Mouse (Mus musculus) embryonic facial prominence, embryonic 14.5 days (tissue): ENCODE results near the gene Ak6. TPM values are rescaled to one million over a fixed set of nuclear protein-coding genes. Genes with fewer than 3 reads are reported as not detected.

Experiments used
- ATAC-seq: fragments of 200-750 bp; cut with Nextera tagmentation; 2 replicates; pipeline ENCODE4 v1.8.0; 2017; ENCODE audit warnings: low read depth, moderate number of reproducible peaks, moderate TSS enrichment
- DNase-seq: peaks from one replicate; pipeline ENCODE4 v3.0.0-alpha.2; 2015; ENCODE audit warnings: low spot score
- H3K27ac ChIP-seq: fragments of 300-500 bp; sonication (generic); replicated peaks from 2 replicates; pipeline ENCODE4 v1.5.1; 2014; ENCODE audit warnings: low read depth, mild to moderate bottlenecking, low read length, moderate library complexity
- H3K27me3 ChIP-seq: fragments of 300-500 bp; sonication (generic); replicated peaks from 2 replicates; pipeline ENCODE4 v1.6.1; 2014; ENCODE audit warnings: low read length; ENCODE audit not compliant: control insufficient read depth, insufficient read depth
- H3K36me3 ChIP-seq: fragments of 300-500 bp; sonication (generic); 2 replicates; pipeline ENCODE4 v1.6.1; 2014; ENCODE audit warnings: low read length, mixed read lengths; ENCODE audit not compliant: control insufficient read depth, insufficient read depth
- H3K4me1 ChIP-seq: fragments of 300-500 bp; sonication (generic); 2 replicates; pipeline ENCODE4 v1.6.1; 2014; ENCODE audit warnings: antibody characterized with exemption, low read length; ENCODE audit not compliant: control insufficient read depth, insufficient read depth
- H3K4me2 ChIP-seq: fragments of 300-500 bp; sonication (generic); 2 replicates; pipeline ENCODE4 v1.6.1; 2014; ENCODE audit warnings: low read depth, mild to moderate bottlenecking, low read length, moderate library complexity, mixed read lengths
- H3K4me3 ChIP-seq: fragments of 300-500 bp; sonication (generic); 2 replicates; pipeline ENCODE4 v1.5.1; 2014; ENCODE audit warnings: low read depth, mild to moderate bottlenecking, low read length
- H3K9ac ChIP-seq: fragments of 300-500 bp; sonication (generic); 2 replicates; pipeline ENCODE4 v1.6.1; 2014; ENCODE audit warnings: low read depth, mild to moderate bottlenecking, low read length, moderate library complexity, mixed read lengths
- H3K9me3 ChIP-seq: fragments of 300-500 bp; sonication (generic); 2 replicates; pipeline ENCODE4 v1.6.1; 2016; ENCODE audit warnings: low read length; ENCODE audit not compliant: control insufficient read depth
- WGBS: fragments of 180-500 bp; shearing (Covaris S2); extraction: QIAGEN DNeasy Blood & Tissue Kit; methylation state at CpG from one replicate; pipeline ENCODE4 v1.1.7; 2014; 5-methylcytosine and 5-hydroxymethylcytosine counted together
- polyA plus RNA-seq: library from polyadenylated mRNA; unstranded; fragments of >200 nt; fragmentation: Nextera tagmentation; extraction: Ambion mirVana; gene quantifications from 2 replicates; pipeline ENCODE4 v1.2.1, GENCODE M21; 2014

The Ak6 gene
- polyA plus RNA-seq, result 257 and 266 TPM in 2 replicates

- peaks cover 30% of the 10 kb centered on the region for H3K36me3 ChIP-seq
- ATAC-seq, result peak; percentile 99
- no peaks in the 10 kb centered on the region for H3K27me3 ChIP-seq
- peak within 1 kb of the TSS; percentile 91 for H3K4me2 ChIP-seq
- H3K9me3 ChIP-seq, result no peaks in the 10 kb centered on the region
- peak within 1 kb of the TSS; percentile 95 for H3K9ac ChIP-seq
- DNase-seq, result peak; percentile 94
- H3K4me1 ChIP-seq, result peaks cover 7% of the 10 kb centered on the region
- under 1% methylated on average over 36 of the region's 73 CpGs for WGBS
- peak within 1 kb of the TSS; percentile 97 for H3K27ac ChIP-seq
- H3K4me3 ChIP-seq, result peak within 1 kb of the TSS; percentile 97
Observed at GRCm38 (mm10) chr13:100650550-100651438, at the start of gene Ak6, which contains the start of gene Rad17. Gene Ak6 (plus strand): TSS chr13:100650979. Gene Rad17 (minus strand): TSS chr13:100651051.

- Histone ChIP-seq H3K27me3 (no peaks in the 10 kb centered on the region), H3K4me1 (no peaks in the 10 kb centered on the region), H3K4me2 (no peak overlapping the region), H3K36me3 (no peaks in the 10 kb centered on the region), H3K27ac (no peak overlapping the region), H3K9ac (no peak overlapping the region), H3K4me3 (no peak overlapping the region), H3K9me3 (no peaks in the 10 kb centered on the region)
- no peak for ATAC-seq
- WGBS, result 54% methylated on average over 8 of the region's 8 CpGs
- DNase-seq, result no peak
Observed at GRCm38 (mm10) chr13:100601034-100601433, 49.7 kb upstream of the Ak6 start.

GRCm38 (mm10) chr13:100602239-100602902 lies 48.4 kb upstream of the Ak6 start:
- H3K27me3 ChIP-seq, result no peaks in the 10 kb centered on the region
- no peak overlapping the region for H3K4me3 ChIP-seq
- H3K4me1 ChIP-seq, result no peaks in the 10 kb centered on the region
- H3K4me2 ChIP-seq, result no peak overlapping the region
- no peak for DNase-seq
- H3K36me3 ChIP-seq, result no peaks in the 10 kb centered on the region
- no peak for ATAC-seq
- no peak overlapping the region for H3K27ac ChIP-seq
- WGBS, result 70% methylated on average over 5 of the region's 5 CpGs
- H3K9me3 ChIP-seq, result no peaks in the 10 kb centered on the region
- no peak overlapping the region for H3K9ac ChIP-seq

GRCm38 (mm10) chr13:100603031-100603737 lies 47.6 kb upstream of the Ak6 start:
- H3K27me3 ChIP-seq, result no peaks in the 10 kb centered on the region
- WGBS, result 83% methylated on average over 10 of the region's 10 CpGs
- H3K36me3 ChIP-seq, result no peaks in the 10 kb centered on the region
- no peak overlapping the region for H3K4me2 ChIP-seq
- DNase-seq (no peak), ATAC-seq (no peak)
- no peak overlapping the region for H3K4me3 ChIP-seq
- no peak overlapping the region for H3K27ac ChIP-seq
- no peak overlapping the region for H3K9ac ChIP-seq
- H3K9me3 ChIP-seq, result no peaks in the 10 kb centered on the region
- H3K4me1 ChIP-seq, result no peaks in the 10 kb centered on the region

- H3K27ac ChIP-seq, result no peak overlapping the region
- no peak overlapping the region for H3K4me3 ChIP-seq
- no peaks in the 10 kb centered on the region for H3K36me3 ChIP-seq
- 84% methylated on average over 11 of the region's 11 CpGs for WGBS
- H3K9ac ChIP-seq, result no peak overlapping the region
- H3K27me3 ChIP-seq, result no peaks in the 10 kb centered on the region
- no peaks in the 10 kb centered on the region for H3K9me3 ChIP-seq
- H3K4me2 ChIP-seq, result no peak overlapping the region
- H3K4me1 ChIP-seq, result no peaks in the 10 kb centered on the region
- ATAC-seq, result no peak
- DNase-seq, result no peak
Observed at GRCm38 (mm10) chr13:100603738-100604095, 47.1 kb upstream of the Ak6 start.

GRCm38 (mm10) chr13:100605845-100606244 lies 44.9 kb upstream of the Ak6 start:
- Histone ChIP-seq H3K27me3 (no peaks in the 10 kb centered on the region), H3K36me3 (no peaks in the 10 kb centered on the region), H3K4me3 (no peak overlapping the region), H3K4me2 (no peak overlapping the region), H3K9ac (no peak overlapping the region), H3K4me1 (no peaks in the 10 kb centered on the region), H3K9me3 (no peaks in the 10 kb centered on the region), H3K27ac (no peak overlapping the region)
- DNase-seq (no peak), ATAC-seq (no peak)
- 71% methylated on average over 1 of the region's 1 CpGs for WGBS

GRCm38 (mm10) chr13:100607756-100608155 lies 43.0 kb upstream of the Ak6 start:
- DNase-seq (no peak), ATAC-seq (no peak)
- 87% methylated on average over 8 of the region's 8 CpGs for WGBS
- Histone ChIP-seq H3K9ac (no peak overlapping the region), H3K36me3 (peaks cover 7% of the 10 kb centered on the region; the same call in 1 of the 2 replicates), H3K9me3 (no peaks in the 10 kb centered on the region), H3K27me3 (no peaks in the 10 kb centered on the region), H3K4me3 (no peak overlapping the region), H3K27ac (no peak overlapping the region), H3K4me1 (no peaks in the 10 kb centered on the region), H3K4me2 (no peak overlapping the region)

- no peak for DNase-seq
- no peak overlapping the region for H3K4me2 ChIP-seq
- H3K4me3 ChIP-seq, result no peak overlapping the region
- H3K27me3 ChIP-seq, result peaks cover 7% of the 10 kb centered on the region
- no peaks in the 10 kb centered on the region for H3K9me3 ChIP-seq
- H3K27ac ChIP-seq, result no peak overlapping the region
- ATAC-seq, result no peak
- no peaks in the 10 kb centered on the region for H3K4me1 ChIP-seq
- no peak overlapping the region for H3K9ac ChIP-seq
- 92% methylated on average over 13 of the region's 13 CpGs for whole genome bisulfite sequencing
- peaks cover 7% of the 10 kb centered on the region; the same call in 1 of the 2 replicates for H3K36me3 ChIP-seq
Observed at GRCm38 (mm10) chr13:100611266-100611665, 39.5 kb upstream of the Ak6 start.
